Mouse (Mus musculus) intestine, embryonic 14.5 days (tissue): ENCODE measurements around the gene Rgp1. TPM values are rescaled to one million over a fixed set of nuclear protein-coding genes. Genes with fewer than 3 reads are reported as not detected.

ENCODE experiments used
- ATAC-seq: fragments of 200-750 bp; cut with Nextera tagmentation; replicated peaks from 2 replicates; pipeline ENCODE4 v1.8.0; 2017; ENCODE audit warnings: low read depth, moderate number of reproducible peaks, moderate TSS enrichment, moderate library complexity; ENCODE audit not compliant: low FRiP score, low TSS enrichment
- DNase-seq: peaks from one replicate; pipeline ENCODE4 v3.0.0-alpha.2; 2018; ENCODE audit warnings: low spot score
- H3K27ac ChIP-seq: fragments of 300-500 bp; sonication (generic); 2 replicates; pipeline ENCODE4 v1.5.1; 2014; ENCODE audit warnings: low read depth, mild to moderate bottlenecking, control low read depth
- H3K27me3 ChIP-seq: fragments of 300-500 bp; sonication (generic); replicated peaks from 2 replicates; pipeline ENCODE4 v1.6.1; 2014; ENCODE audit warnings: low read length, control low read depth; ENCODE audit not compliant: control insufficient read depth, insufficient read depth
- H3K36me3 ChIP-seq: fragments of 300-500 bp; sonication (generic); 2 replicates; pipeline ENCODE4 v1.6.1; 2014; ENCODE audit warnings: low read length, control low read depth; ENCODE audit not compliant: control insufficient read depth, insufficient read depth
- H3K4me1 ChIP-seq: fragments of 300-500 bp; sonication (generic); replicated peaks from 2 replicates; pipeline ENCODE4 v1.6.1; 2014; ENCODE audit warnings: low read length, control low read depth, mixed read lengths; ENCODE audit not compliant: control insufficient read depth, insufficient read depth
- H3K4me2 ChIP-seq: fragments of 300-500 bp; sonication (generic); 2 replicates; pipeline ENCODE4 v1.6.1; 2014; ENCODE audit warnings: low read length
- H3K4me3 ChIP-seq: fragments of 300-500 bp; sonication (generic); 2 replicates; pipeline ENCODE4 v1.5.1; 2014; ENCODE audit warnings: low read depth, low read length, control low read depth, mixed read lengths
- H3K9ac ChIP-seq: fragments of 300-500 bp; sonication (generic); 2 replicates; pipeline ENCODE4 v1.6.1; 2014; ENCODE audit warnings: mild to moderate bottlenecking, low read length
- H3K9me3 ChIP-seq: fragments of 300-500 bp; sonication (generic); 2 replicates; pipeline ENCODE4 v1.6.1; 2016; ENCODE audit warnings: low read length, control low read depth; ENCODE audit not compliant: control insufficient read depth
- WGBS: fragments of 180-500 bp; shearing (Covaris S2); extraction: QIAGEN DNeasy Blood & Tissue Kit; methylation state at CpG from one replicate; pipeline ENCODE4 v1.1.7; 2014; 5-methylcytosine and 5-hydroxymethylcytosine counted together
- polyA plus RNA-seq: library from polyadenylated mRNA; unstranded; fragments of >200 nt; fragmentation: Nextera tagmentation; extraction: Ambion mirVana; gene quantifications from 2 replicates; pipeline ENCODE4 v1.2.1, GENCODE M21; 2014

The Rgp1 gene
- polyA plus RNA-seq, 1 experiment from 2014 or later = 29.7 TPM

DNA sequence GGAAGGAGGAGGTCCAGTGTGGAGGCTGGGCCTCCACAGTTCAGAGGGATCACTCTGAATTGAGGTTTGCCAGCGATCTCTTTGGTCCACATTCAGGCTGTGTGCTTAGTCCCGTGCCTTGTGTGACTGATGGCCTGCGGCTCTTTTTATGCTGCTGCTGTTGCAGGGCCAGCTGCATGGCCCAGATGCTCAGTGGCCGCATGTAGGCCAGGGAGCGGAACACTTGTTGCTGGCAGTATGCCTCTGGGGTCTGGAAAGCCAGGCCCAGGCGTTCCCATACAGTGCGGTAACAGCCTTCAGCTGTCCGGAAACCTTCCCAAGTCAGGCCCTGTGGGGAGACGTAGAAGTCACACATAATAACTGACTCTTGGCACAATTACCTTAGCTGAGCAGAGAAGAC is 11.4 kb upstream of the Rgp1 start:
- ATAC-seq (no peak), DNase-seq (no peak)
- H3K4me2 ChIP-seq = no peak overlapping the region
- no peaks in the 10 kb centered on the region for H3K27me3 ChIP-seq
- H3K4me3 ChIP-seq = no peak overlapping the region
- WGBS = 93% methylated on average over 9 of the region's 9 CpGs
- peaks cover 14% of the 10 kb centered on the region; the same call in 1 of the 2 replicates for H3K4me1 ChIP-seq
- no peak overlapping the region for H3K9ac ChIP-seq
- no peak overlapping the region for H3K27ac ChIP-seq
- H3K36me3 ChIP-seq = peaks cover 76% of the 10 kb centered on the region
- no peaks in the 10 kb centered on the region for H3K9me3 ChIP-seq

DNA sequence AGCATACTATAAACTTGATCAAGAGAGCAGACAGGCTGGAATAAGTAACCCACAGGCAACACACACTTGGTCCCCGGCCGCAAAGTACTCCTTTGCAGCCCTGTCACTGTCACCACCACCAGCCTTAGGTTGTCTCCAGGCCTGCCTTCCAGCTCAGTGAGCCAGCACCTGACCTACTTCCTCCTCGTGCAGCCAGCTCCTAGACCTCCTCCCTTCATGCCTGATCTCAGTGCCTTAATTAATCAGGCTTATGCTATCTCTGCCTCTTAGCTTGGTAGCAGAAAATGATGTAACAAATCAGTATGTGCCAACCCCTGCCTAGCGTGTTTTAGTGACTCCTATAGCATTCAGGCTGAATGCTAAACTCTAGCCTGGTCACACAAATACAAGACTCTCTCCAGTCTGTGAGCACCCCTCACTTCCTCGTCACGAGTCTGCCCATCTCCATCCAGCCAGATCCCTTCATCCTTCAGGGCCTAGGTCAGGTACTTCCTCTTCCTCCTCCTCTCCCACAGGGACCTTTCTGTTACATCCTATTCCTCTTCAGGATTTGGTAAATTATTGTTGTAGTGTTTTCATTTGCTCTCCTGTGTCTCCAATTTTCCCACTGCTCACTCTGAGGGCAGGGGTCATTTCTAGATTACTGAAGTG is 7.0 kb upstream of the Rgp1 start:
- ATAC-seq = no peak
- 88% methylated on average over 6 of the region's 6 CpGs for WGBS
- no peak overlapping the region for H3K4me3 ChIP-seq
- H3K36me3 ChIP-seq = peaks cover 71% of the 10 kb centered on the region
- H3K27ac ChIP-seq = no peak overlapping the region
- no peaks in the 10 kb centered on the region for H3K27me3 ChIP-seq
- no peaks in the 10 kb centered on the region for H3K9me3 ChIP-seq
- DNase-seq = no peak
- H3K4me1 ChIP-seq = peaks cover 13% of the 10 kb centered on the region
- no peak overlapping the region for H3K9ac ChIP-seq
- no peak overlapping the region for H3K4me2 ChIP-seq

DNA sequence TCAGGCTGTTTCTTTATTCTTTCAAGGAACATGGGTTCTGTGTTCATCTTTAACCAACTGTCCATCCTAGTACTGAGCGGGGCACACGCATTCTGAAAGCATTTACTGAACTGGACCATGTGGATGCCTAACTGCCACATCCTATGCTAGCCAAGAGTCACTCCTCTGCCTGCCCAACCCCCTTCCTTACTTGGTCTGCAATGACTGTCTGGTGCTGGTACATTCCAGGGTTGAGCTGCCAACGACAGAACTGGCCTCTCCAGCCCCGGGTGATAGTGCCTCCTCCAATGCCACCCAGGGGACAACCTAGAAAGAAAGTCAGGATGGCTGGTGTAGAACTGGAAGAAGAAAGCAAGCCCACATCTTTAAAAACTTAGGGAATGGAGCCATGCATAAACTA is 5.0 kb upstream of the Rgp1 start:
- ATAC-seq = no peak
- 86% methylated on average over 4 of the region's 4 CpGs for WGBS
- Histone ChIP-seq H3K9ac (no peak overlapping the region), H3K36me3 (peaks cover 51% of the 10 kb centered on the region), H3K9me3 (no peaks in the 10 kb centered on the region), H3K4me1 (peaks cover 28% of the 10 kb centered on the region), H3K4me3 (no peak overlapping the region), H3K27me3 (no peaks in the 10 kb centered on the region), H3K27ac (no peak overlapping the region), H3K4me2 (no peak overlapping the region)
- no peak for DNase-seq

DNA sequence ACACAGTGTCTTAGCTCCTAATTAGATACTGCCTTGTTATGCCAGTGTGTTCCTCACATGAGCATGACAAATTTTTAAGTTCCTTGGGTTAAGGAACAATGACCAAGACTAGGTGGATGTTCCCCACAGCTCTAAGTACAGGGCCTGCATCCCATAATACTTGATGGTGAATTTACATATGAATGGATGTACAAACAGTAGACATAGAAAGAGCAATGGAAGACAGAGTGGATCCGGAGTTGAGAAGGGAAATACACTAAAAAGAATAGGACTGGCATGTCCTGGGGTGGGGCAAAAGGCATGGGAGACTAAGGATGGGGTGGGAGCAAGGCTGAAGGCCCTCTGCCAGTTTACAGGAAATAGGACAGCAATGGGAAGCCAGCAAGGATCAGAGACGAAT is 3.2 kb upstream of the Rgp1 start:
- Histone ChIP-seq H3K27ac (no peak overlapping the region), H3K9ac (no peak overlapping the region), H3K4me2 (no peak overlapping the region; the same call in 1 of the 2 replicates), H3K4me3 (no peak overlapping the region), H3K27me3 (no peaks in the 10 kb centered on the region), H3K9me3 (no peaks in the 10 kb centered on the region), H3K4me1 (peaks cover 35% of the 10 kb centered on the region), H3K36me3 (peaks cover 35% of the 10 kb centered on the region)
- WGBS = 82% methylated on average over 2 of the region's 2 CpGs
- ATAC-seq (no peak), DNase-seq (no peak)

DNA sequence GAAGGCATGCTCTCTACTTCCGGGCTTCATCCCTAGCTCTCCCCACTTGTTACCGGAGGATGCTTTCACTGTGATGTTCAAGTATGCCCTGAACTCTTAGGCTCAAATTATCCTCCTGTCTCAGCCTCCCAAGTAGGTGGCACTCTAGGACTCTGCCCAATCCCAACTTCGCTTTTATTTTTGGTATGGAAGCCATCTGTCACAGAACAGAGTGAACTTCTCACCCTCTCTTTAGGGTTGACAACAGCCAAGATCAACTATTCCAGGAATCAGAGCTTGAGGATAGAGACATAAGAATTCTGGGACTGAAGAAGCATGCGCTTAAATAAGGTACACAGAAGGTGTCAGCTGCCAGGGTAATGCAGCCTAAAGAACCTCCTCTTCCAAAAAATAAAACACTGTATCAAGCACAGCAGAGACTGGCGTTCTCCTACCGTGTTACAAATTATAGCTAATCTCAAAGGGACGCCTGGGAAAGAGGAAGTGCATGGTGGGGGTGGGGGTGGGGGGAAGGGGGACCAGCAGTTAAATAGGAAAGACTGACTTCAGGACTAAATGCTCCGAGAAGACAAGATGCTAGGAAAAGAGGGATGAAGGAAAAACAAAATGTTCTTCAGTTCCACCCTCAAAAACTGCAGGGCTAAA is 1.2 kb upstream of the Rgp1 start:
- Histone ChIP-seq H3K4me2 (peak overlapping the region; percentile 99), H3K27ac (no peak overlapping the region), H3K4me3 (peak overlapping the region; percentile 77), H3K9me3 (no peaks in the 10 kb centered on the region), H3K36me3 (peaks cover 36% of the 10 kb centered on the region), H3K4me1 (peaks cover 35% of the 10 kb centered on the region), H3K9ac (peak overlapping the region; percentile 85), H3K27me3 (no peaks in the 10 kb centered on the region)
- DNase-seq (no peak), ATAC-seq (no peak)
- 41% methylated on average over 8 of the region's 8 CpGs for WGBS

DNA sequence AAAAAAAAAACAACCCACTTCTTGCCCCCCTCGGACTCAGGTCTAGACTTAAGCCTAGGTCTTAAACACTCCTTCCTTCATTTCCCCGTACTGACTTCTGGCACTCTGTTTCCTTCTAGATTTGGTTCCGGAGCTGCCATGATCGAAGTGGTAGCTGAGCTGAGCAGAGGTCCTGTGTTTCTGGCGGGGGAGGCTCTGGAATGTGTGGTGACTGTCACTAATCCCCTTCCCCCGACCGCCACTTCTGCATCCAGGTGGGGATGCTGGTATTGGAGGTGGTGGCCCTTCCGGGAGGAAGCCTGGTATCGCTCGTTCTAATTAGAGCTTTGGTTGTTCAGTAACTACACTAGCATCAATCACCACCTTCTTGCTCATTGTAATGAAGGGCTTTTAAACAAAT is 741 bp downstream of the Rgp1 start:
- 3% methylated on average over 10 of the region's 10 CpGs for WGBS
- Histone ChIP-seq H3K36me3 (peaks cover 41% of the 10 kb centered on the region), H3K9ac (peak overlapping the region; percentile 85), H3K27me3 (no peaks in the 10 kb centered on the region), H3K27ac (peak overlapping the region; percentile 70; the same call in 1 of the 2 replicates), H3K4me1 (peaks cover 35% of the 10 kb centered on the region), H3K4me2 (peak overlapping the region; percentile 99), H3K4me3 (peak overlapping the region; percentile 77), H3K9me3 (no peaks in the 10 kb centered on the region)
- DNase-seq = no peak
- ATAC-seq = no peak

DNA sequence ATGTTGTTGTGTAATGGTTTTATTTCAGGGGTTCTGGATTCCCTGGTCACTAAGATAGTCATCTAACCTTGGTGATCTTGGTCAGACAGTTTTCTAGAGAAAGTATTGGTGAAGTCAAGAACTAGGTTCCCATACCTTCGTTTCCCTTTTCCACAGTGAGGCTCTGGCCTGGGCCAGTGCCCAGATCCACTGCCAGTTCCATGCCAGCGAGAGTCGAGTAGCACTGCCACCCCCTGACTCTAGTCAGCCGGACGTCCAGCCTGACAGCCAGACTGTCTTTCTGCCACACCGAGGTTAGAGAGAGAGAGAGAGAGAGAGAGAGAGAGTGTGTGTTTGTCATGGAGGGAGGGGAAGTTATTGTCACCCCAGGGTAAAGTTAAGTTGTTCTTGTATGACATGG is 1.2 kb downstream of the Rgp1 start:
- DNase-seq (no peak), ATAC-seq (no peak)
- 87% methylated on average over 6 of the region's 6 CpGs for WGBS
- Histone ChIP-seq H3K9ac (peak overlapping the region; percentile 85; the same call in 1 of the 2 replicates), H3K4me2 (peak overlapping the region; percentile 99), H3K9me3 (no peaks in the 10 kb centered on the region), H3K4me3 (peak overlapping the region; percentile 77), H3K27me3 (no peaks in the 10 kb centered on the region), H3K27ac (no peak overlapping the region), H3K36me3 (peaks cover 41% of the 10 kb centered on the region), H3K4me1 (peaks cover 35% of the 10 kb centered on the region)

DNA sequence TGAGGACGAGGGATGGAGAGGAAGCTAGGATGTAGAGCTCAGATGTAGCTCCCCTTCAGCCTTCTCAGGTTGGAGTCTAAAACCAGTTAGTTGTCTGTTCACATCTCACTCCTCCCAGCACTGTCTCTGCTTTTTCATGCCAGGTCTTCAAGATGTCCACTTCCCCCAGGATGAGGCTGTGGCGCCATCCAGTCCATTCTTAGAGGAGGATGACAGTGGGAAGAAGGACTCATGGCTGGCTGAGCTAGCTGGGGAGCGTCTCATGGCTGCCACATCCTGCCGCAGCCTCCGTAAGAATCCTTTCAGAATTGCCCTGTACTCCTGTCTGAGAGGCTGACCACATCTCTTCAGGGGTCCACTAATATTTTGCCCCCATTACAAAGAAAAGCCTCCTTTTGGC is 2.2 kb downstream of the Rgp1 start:
- peaks cover 41% of the 10 kb centered on the region for H3K36me3 ChIP-seq
- H3K27me3 ChIP-seq = no peaks in the 10 kb centered on the region
- H3K9ac ChIP-seq = no peak overlapping the region
- H3K9me3 ChIP-seq = no peaks in the 10 kb centered on the region
- ATAC-seq (no peak), DNase-seq (peak; percentile 27)
- H3K4me3 ChIP-seq = no peak overlapping the region
- no peak overlapping the region for H3K27ac ChIP-seq
- peaks cover 27% of the 10 kb centered on the region for H3K4me1 ChIP-seq
- WGBS = 97% methylated on average over 5 of the region's 5 CpGs
- no peak overlapping the region for H3K4me2 ChIP-seq

DNA sequence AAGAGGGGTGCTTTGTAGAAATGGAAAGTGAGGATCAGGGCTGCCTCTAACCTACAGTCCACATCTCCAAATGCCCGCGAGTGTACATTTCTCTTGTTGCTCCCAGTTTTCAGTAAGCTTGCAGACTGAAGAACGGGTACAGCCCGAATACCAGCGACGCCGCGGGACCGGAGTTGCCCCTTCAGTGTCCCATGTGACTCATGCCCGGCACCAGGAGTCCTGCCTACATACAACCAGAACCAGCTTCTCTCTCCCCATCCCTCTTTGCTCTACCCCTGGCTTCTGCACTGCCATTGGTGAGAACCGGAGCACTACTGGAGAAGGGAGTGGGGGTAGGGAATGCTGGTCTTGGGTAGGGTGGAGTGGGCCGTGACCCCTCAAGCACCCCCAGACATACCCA is 2.9 kb downstream of the Rgp1 start:
- H3K4me3 ChIP-seq = no peak overlapping the region
- 93% methylated on average over 12 of the region's 12 CpGs for WGBS
- ATAC-seq = no peak
- no peak overlapping the region for H3K4me2 ChIP-seq
- peak; percentile 29 for DNase-seq
- peaks cover 41% of the 10 kb centered on the region for H3K36me3 ChIP-seq
- H3K9ac ChIP-seq = no peak overlapping the region
- H3K4me1 ChIP-seq = peaks cover 23% of the 10 kb centered on the region
- no peaks in the 10 kb centered on the region for H3K27me3 ChIP-seq
- no peaks in the 10 kb centered on the region for H3K9me3 ChIP-seq
- no peak overlapping the region for H3K27ac ChIP-seq
